Mouse (Mus musculus) embryonic fibroblast, embryonic 13.5 days (primary cell): ENCODE data around the gene 4933427D14Rik. TPM values are rescaled to one million over a fixed set of nuclear protein-coding genes. Genes with fewer than 3 reads are reported as not detected.

Experiments
- H3K27ac ChIP-seq: 2 replicates; pipeline ENCODE4 v1.5.1; 2012; ENCODE audit warnings: low read length, control low read depth, inconsistent platforms; ENCODE audit not compliant: insufficient read depth
- H3K4me1 ChIP-seq: 2 replicates; pipeline ENCODE4 v1.6.1; 2011; ENCODE audit warnings: low read length; ENCODE audit not compliant: control insufficient read depth, insufficient read depth
- H3K4me3 ChIP-seq: 2 replicates; pipeline ENCODE4 v1.5.1; 2011; ENCODE audit warnings: mild to moderate bottlenecking, control low read depth, low read length; ENCODE audit not compliant: insufficient read depth
- CTCF ChIP-seq: IDR thresholded peaks from 2 replicates; pipeline ENCODE4 v1.5.1; 2011; ENCODE audit warnings: mild to moderate bottlenecking, control low read depth, low read length, moderate library complexity, borderline replicate concordance; ENCODE audit not compliant: insufficient read depth
- POLR2A ChIP-seq: IDR thresholded peaks from 2 replicates; pipeline ENCODE4 v1.6.1; 2011; ENCODE audit warnings: low read depth, mild to moderate bottlenecking, control low read depth, low read length, moderate library complexity
- polyA plus RNA-seq: library from polyadenylated mRNA; stranded (reverse); fragments of >200 nt; gene quantifications from 2 replicates; pipeline ENCODE4 v1.2.4, GENCODE M21; 2011; ENCODE audit warnings: low read depth; ENCODE audit not compliant: missing spikeins, insufficient read length

4933427D14Rik gene
- polyA plus RNA-seq, 1 experiment: 11.8 TPM

- H3K4me3 ChIP-seq: no peak overlapping the region
- H3K4me1 ChIP-seq: peaks cover 6% of the 10 kb centered on the region
- no peak overlapping the region for H3K27ac ChIP-seq
- TF ChIP-seq CTCF: peak; percentile 40; the same call in 1 of the 2 replicates
- TF ChIP-seq POLR2A: no peak
These were observed 61.9 kb downstream of the 4933427D14Rik start for GRCm38 (mm10) chr11:72145182-72145876.

GRCm38 (mm10) chr11:72142889-72143288 lies 64.4 kb downstream of the 4933427D14Rik start:
- TF ChIP-seq CTCF: no peak
- peak overlapping the region; percentile 49; the same call in 1 of the 2 replicates for H3K27ac ChIP-seq
- peaks cover 6% of the 10 kb centered on the region for H3K4me1 ChIP-seq
- H3K4me3 ChIP-seq: no peak overlapping the region

- H3K27ac ChIP-seq: no peak overlapping the region
- TF ChIP-seq CTCF: no peak
- TF ChIP-seq POLR2A: no peak
- no peak overlapping the region for H3K4me3 ChIP-seq
- H3K4me1 ChIP-seq: peaks cover 6% of the 10 kb centered on the region
These were observed 67.1 kb downstream of the 4933427D14Rik start for GRCm38 (mm10) chr11:72140198-72140597.

GRCm38 (mm10) chr11:72136231-72136982 lies 70.9 kb downstream of the 4933427D14Rik start:
- no peak overlapping the region for H3K4me3 ChIP-seq
- H3K27ac ChIP-seq: no peak overlapping the region
- H3K4me1 ChIP-seq: no peaks in the 10 kb centered on the region
- TF ChIP-seq CTCF: no peak
- TF ChIP-seq POLR2A: no peak

- Histone ChIP-seq H3K4me3 (peak within 1 kb of the TSS; percentile 23), H3K4me1 (no peaks in the 10 kb centered on the region), H3K27ac (no peak within 1 kb of the TSS)
- TF ChIP-seq CTCF: no peak
- no peak for TF ChIP-seq POLR2A
These were observed 71.7 kb downstream of the 4933427D14Rik start, which contains the start of gene Pitpnm3 for GRCm38 (mm10) chr11:72135383-72136158. Gene Pitpnm3 (minus strand): TSS chr11:72135778.

- Histone ChIP-seq H3K27ac (no peak overlapping the region), H3K4me1 (no peaks in the 10 kb centered on the region), H3K4me3 (peak overlapping the region; percentile 23)
- TF ChIP-seq POLR2A: no peak
These were observed 72.5 kb downstream of the 4933427D14Rik start for GRCm38 (mm10) chr11:72134536-72135382.

- H3K27ac ChIP-seq: no peak overlapping the region
- TF ChIP-seq POLR2A (no peak), CTCF (no peak)
- no peak overlapping the region for H3K4me3 ChIP-seq
- H3K4me1 ChIP-seq: no peaks in the 10 kb centered on the region
These were observed 74.2 kb downstream of the 4933427D14Rik start for GRCm38 (mm10) chr11:72133075-72133474.

GRCm38 (mm10) chr11:72132266-72132665 lies 75.0 kb downstream of the 4933427D14Rik start:
- Histone ChIP-seq H3K4me1 (no peaks in the 10 kb centered on the region), H3K27ac (no peak overlapping the region), H3K4me3 (no peak overlapping the region)
- TF ChIP-seq CTCF (no peak), POLR2A (no peak)

- TF ChIP-seq CTCF (no peak), POLR2A (no peak)
- no peak overlapping the region for H3K4me3 ChIP-seq
- H3K27ac ChIP-seq: no peak overlapping the region
- no peaks in the 10 kb centered on the region for H3K4me1 ChIP-seq
These were observed 75.6 kb downstream of the 4933427D14Rik start for GRCm38 (mm10) chr11:72131697-72132096.

GRCm38 (mm10) chr11:72130905-72131304 lies 76.4 kb downstream of the 4933427D14Rik start:
- H3K4me1 ChIP-seq: no peaks in the 10 kb centered on the region
- H3K4me3 ChIP-seq: no peak overlapping the region
- no peak overlapping the region for H3K27ac ChIP-seq
- TF ChIP-seq CTCF (no peak), POLR2A (no peak)
